Mouse (Mus musculus): Measurements from ENCODE around the gene Gys1.

DNA sequence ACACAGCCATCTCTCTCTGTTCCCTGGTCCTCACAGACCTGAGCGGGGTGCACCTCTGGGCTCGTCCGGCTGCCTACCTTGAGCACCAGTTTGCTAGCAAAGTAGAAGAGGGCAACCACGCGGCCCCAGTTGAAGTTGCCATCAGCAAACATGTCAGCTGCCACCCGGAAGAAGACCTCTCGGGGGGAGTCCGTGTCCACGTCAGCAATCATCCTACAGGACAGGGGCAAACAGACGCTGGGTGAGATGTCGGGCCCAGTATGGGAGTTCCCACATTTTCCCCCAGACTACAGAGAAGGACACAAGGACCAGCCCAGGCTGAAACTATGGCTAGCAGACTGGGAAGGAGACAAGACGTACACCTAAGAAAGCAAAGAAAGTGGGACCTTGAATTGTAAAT is 30.5 kb downstream of the Gys1 start:
- TF ChIP-seq CTCF (IDR thresholded peaks at IDR 0.05; ENCODE audit: low read depth), result no peak
- no peak for TF ChIP-seq EP300 (optimal IDR thresholded peaks at IDR 0.05)

Measured in stomach, postnatal 0 days (tissue).